19 mouse cellular contexts compared by ENCODE assay signal in genomic region chr17:26776211-26776610, GRCm38 (mm10). TPM values are rescaled to one million over a fixed set of nuclear protein-coding genes. Genes with fewer than 3 reads are reported as not detected.
DNase-seq lines count a peak whose midpoint lies in the region; ATAC-seq and TF ChIP-seq lines count a peak whose summit lies in the region.
"Had no signal": no experiment of that assay in that cellular context is flagged by ENCODE, and none has a peak within 500 bp of the region (broad histone marks: within the 10 kb centered on the region; RNA-seq: fewer than 3 reads in every experiment).

No protein-coding gene starts in this region.

- TF ChIP-seq CTCF in kidney, postnatal 0 days (IDR thresholded peaks at IDR 0.05; ENCODE audit: low read depth): no peak
- no peak for TF ChIP-seq CTCF in kidney, adult 2 months (conservative IDR thresholded peaks at IDR 0.05; ENCODE audit: insufficient read depth, insufficient read length, low read depth, low read length)
- no peak for TF ChIP-seq CTCF in midbrain, postnatal 0 days (IDR thresholded peaks at IDR 0.05)
- TF ChIP-seq CTCF in hindbrain, postnatal 0 days (IDR thresholded peaks at IDR 0.05; ENCODE audit: low read depth): no peak

- no peaks in the 10 kb centered on the region; the same call in 1 of the 2 replicates for H3K4me1 ChIP-seq in kidney, postnatal 0 days (replicated peaks; ENCODE audit: insufficient read depth, low read length)
- no peaks in the 10 kb centered on the region for H3K4me1 ChIP-seq in kidney, adult 2 months (ENCODE audit: control insufficient read depth, insufficient read depth, low read length)
- H3K4me1 ChIP-seq in midbrain, postnatal 0 days (ENCODE audit: insufficient read depth, low read length): no peaks in the 10 kb centered on the region
- no peaks in the 10 kb centered on the region; the same call in 1 of the 2 replicates for H3K4me1 ChIP-seq in midbrain, embryonic 11.5 days (ENCODE audit: control insufficient read depth, insufficient read depth, low read length)
- H3K4me1 ChIP-seq in hindbrain, postnatal 0 days (ENCODE audit: insufficient read depth, low read length): no peaks in the 10 kb centered on the region; the same call in 1 of the 2 replicates

- H3K36me3 ChIP-seq in kidney, postnatal 0 days (ENCODE audit: insufficient read depth, low read length): 0 out of 2 replicates have a peak, but pooled peaks cover 2% of the 10 kb centered on the region
- H3K36me3 ChIP-seq in kidney, adult 2 months (ENCODE audit: control insufficient read depth, insufficient read depth, low read length): peaks cover 5% of the 10 kb centered on the region
- H3K36me3 ChIP-seq in midbrain, postnatal 0 days (ENCODE audit: insufficient read depth, low read length): peaks cover 5% of the 10 kb centered on the region; the same call in 1 of the 2 replicates
- no peaks in the 10 kb centered on the region for H3K36me3 ChIP-seq in midbrain, embryonic 11.5 days (ENCODE audit: control insufficient read depth, insufficient read depth, low read length)
- H3K36me3 ChIP-seq in hindbrain, postnatal 0 days (ENCODE audit: insufficient read depth, low read length): peaks cover 4% of the 10 kb centered on the region; the same call in 1 of the 2 replicates

- intact Hi-C loops in left cerebral cortex, postnatal 10 days (cut with DNase I): no loop called here

- H3K4me3 ChIP-seq in kidney, postnatal 0 days (replicated peaks; ENCODE audit: low read depth, low read length): no peak overlapping the region
- no peak overlapping the region for H3K4me3 ChIP-seq in kidney, adult 2 months (ENCODE audit: insufficient read depth, low read depth, low read length)
- H3K4me3 ChIP-seq in midbrain, postnatal 0 days (ENCODE audit: low read depth, low read length): no peak overlapping the region
- no peak overlapping the region for H3K4me3 ChIP-seq in midbrain, embryonic 11.5 days (ENCODE audit: low read depth, low read length)
- H3K4me3 ChIP-seq in hindbrain, postnatal 0 days (ENCODE audit: low read length): no peak overlapping the region
- H3K4me3 ChIP-seq: heart, adult 2 months; hindbrain, embryonic 15.5 days had no signal

- WGBS in kidney, postnatal 0 days: 56% methylated on average over 10 of the region's 10 CpGs
- 64% methylated on average over 10 of the region's 10 CpGs for WGBS in kidney, adult 2 months
- 56% methylated on average over 10 of the region's 10 CpGs for WGBS in midbrain, postnatal 0 days
- WGBS in midbrain, embryonic 11.5 days: 75% methylated on average over 10 of the region's 10 CpGs
- WGBS in hindbrain, postnatal 0 days: 22% methylated on average over 10 of the region's 10 CpGs

- H3K4me2 ChIP-seq in kidney, postnatal 0 days (ENCODE audit: low read length): no peak overlapping the region
- no peak overlapping the region for H3K4me2 ChIP-seq in midbrain, postnatal 0 days (ENCODE audit: low read depth, low read length, poor library complexity, severe bottlenecking)
- H3K4me2 ChIP-seq in midbrain, embryonic 11.5 days: no peak overlapping the region
- H3K4me2 ChIP-seq in hindbrain, postnatal 0 days (ENCODE audit: low read depth, low read length): no peak overlapping the region
- H3K4me2 ChIP-seq: hindbrain, embryonic 15.5 days had no signal

- no peak for TF ChIP-seq POLR2A in kidney, adult 2 months (IDR thresholded peaks at IDR 0.05; ENCODE audit: low read depth, low read length)

- peak; percentile 12 for DNase-seq in kidney, postnatal 0 days (ENCODE audit: low spot score)
- no peak for DNase-seq in kidney, adult 2 months
- DNase-seq in midbrain, postnatal 0 days (ENCODE audit: low spot score): peak; percentile 1
- no peak for DNase-seq in midbrain, embryonic 11.5 days (ENCODE audit: low spot score, missing footprints)
- DNase-seq in hindbrain, postnatal 0 days (ENCODE audit: low spot score): peak; percentile 3
- DNase-seq in retina, postnatal 1 day: peak; percentile 6
- no peak for DNase-seq in left cerebral cortex, postnatal 10 days (ENCODE audit: extremely low spot score in 1 of 2, low spot score in 2 of 2)
- DNase-seq: adrenal gland, postnatal 14 days; cerebellum, adult 9-10 months; gastrocnemius, postnatal 10 days; heart, adult 2 months; kidney, adult 18-20 months; kidney, postnatal 4 days; layer of hippocampus, postnatal 36 days; liver; thymus, postnatal 4 days had no signal

- no peak overlapping the region for H3K9ac ChIP-seq in kidney, postnatal 0 days (ENCODE audit: low read depth, low read length)
- H3K9ac ChIP-seq in midbrain, postnatal 0 days (replicated peaks; ENCODE audit: low read length, poor library complexity, severe bottlenecking): no peak overlapping the region
- no peak overlapping the region for H3K9ac ChIP-seq in midbrain, embryonic 11.5 days (ENCODE audit: low read length)
- no peak overlapping the region for H3K9ac ChIP-seq in hindbrain, postnatal 0 days (replicated peaks; ENCODE audit: low read length)
- H3K9ac ChIP-seq: hindbrain, embryonic 15.5 days had no signal

- no peak overlapping the region for H3K27ac ChIP-seq in kidney, postnatal 0 days
- no peak overlapping the region for H3K27ac ChIP-seq in kidney, adult 2 months (ENCODE audit: insufficient read depth, low read depth, low read length)
- H3K27ac ChIP-seq in midbrain, postnatal 0 days (ENCODE audit: low read depth, low read length): no peak overlapping the region
- H3K27ac ChIP-seq in midbrain, embryonic 11.5 days (ENCODE audit: low read depth, low read length): no peak overlapping the region
- H3K27ac ChIP-seq in hindbrain, postnatal 0 days: no peak overlapping the region
- H3K27ac ChIP-seq: heart, adult 2 months; hindbrain, embryonic 15.5 days; macrophage had no signal

- no peaks in the 10 kb centered on the region for H3K9me3 ChIP-seq in kidney, postnatal 0 days (replicated peaks; ENCODE audit: low read length)
- H3K9me3 ChIP-seq in midbrain, postnatal 0 days (ENCODE audit: low read length): no peaks in the 10 kb centered on the region
- no peaks in the 10 kb centered on the region for H3K9me3 ChIP-seq in midbrain, embryonic 11.5 days (ENCODE audit: control insufficient read depth, low read length)
- H3K9me3 ChIP-seq in hindbrain, postnatal 0 days (ENCODE audit: low read length): no peaks in the 10 kb centered on the region
- H3K9me3 ChIP-seq: hindbrain, embryonic 15.5 days had no signal

- no peaks in the 10 kb centered on the region for H3K27me3 ChIP-seq in kidney, postnatal 0 days (ENCODE audit: insufficient read depth, low read length)
- H3K27me3 ChIP-seq in kidney, adult 2 months (replicated peaks; ENCODE audit: control insufficient read depth, insufficient read depth, low read length): no peaks in the 10 kb centered on the region
- H3K27me3 ChIP-seq in midbrain, postnatal 0 days (ENCODE audit: insufficient read depth, low read length): no peaks in the 10 kb centered on the region
- H3K27me3 ChIP-seq in midbrain, embryonic 11.5 days (ENCODE audit: control insufficient read depth, insufficient read depth, low read length): no peaks in the 10 kb centered on the region
- H3K27me3 ChIP-seq in hindbrain, postnatal 0 days (ENCODE audit: insufficient read depth, low read length): no peaks in the 10 kb centered on the region
- H3K27me3 ChIP-seq: hindbrain, embryonic 15.5 days had no signal

- ATAC-seq in kidney, postnatal 0 days (replicated peaks; ENCODE audit: low FRiP score, low read depth): no peak
- ATAC-seq in midbrain, postnatal 0 days (ENCODE audit: low FRiP score): no peak
- ATAC-seq in midbrain, embryonic 11.5 days (ENCODE audit: low FRiP score): no peak
- no peak for ATAC-seq in hindbrain, postnatal 0 days
- ATAC-seq: midbrain, embryonic 16.5 days had no signal

RNA-seq across cellular contexts. Expression of gene Bnip1, which starts 4.7 kb away (rescaled TPM):
- polyA plus RNA-seq in kidney, postnatal 0 days (2015; fragmentation: Nextera tagmentation; extraction: Ambion mirVana): 43.7 and 45.2 TPM in 2 replicates
- polyA plus RNA-seq in kidney, adult 2 months (2012; rRNA removed): 18.4 and 21.4 TPM in 2 replicates
- total RNA-seq in midbrain, postnatal 0 days (2014; rRNA removed): 48.2 and 56.8 TPM in 2 replicates
- 53.4 and 53.7 TPM in 2 replicates for polyA plus RNA-seq in midbrain, postnatal 0 days (2015; fragmentation: Nextera tagmentation; extraction: Ambion mirVana)
- 52.9 and 54.1 TPM in 2 replicates for polyA plus RNA-seq in midbrain, embryonic 11.5 days (2014; fragmentation: Nextera tagmentation; extraction: Ambion mirVana)
- total RNA-seq in hindbrain, postnatal 0 days (2014; rRNA removed): 38.6 and 42.1 TPM in 2 replicates
- polyA plus RNA-seq in hindbrain, postnatal 0 days (2015; fragmentation: Nextera tagmentation; extraction: Ambion mirVana): 45.2 and 48.1 TPM in 2 replicates
- total RNA-seq in left cerebral cortex, postnatal 10 days (2021): 10 to 100 TPM; 34.2 to 38.4 TPM

Comparison
In these comparisons a context has a peak if more than half of its experiments do, and no peak if none do; other contexts are left out.
1. DNase-seq: peak in kidney, postnatal 0 days (single experiment), midbrain, postnatal 0 days (single experiment), hindbrain, postnatal 0 days (single experiment) and retina, postnatal 1 day (single experiment); none in kidney, adult 2 months (single experiment), midbrain, embryonic 11.5 days (single experiment) and left cerebral cortex, postnatal 10 days (0 of 2).